7 mouse cellular contexts compared by ENCODE assay signal in genomic region chr12:12324266-12324665, GRCm38 (mm10).
DNase-seq lines count a peak whose midpoint lies in the region; ATAC-seq and TF ChIP-seq lines count a peak whose summit lies in the region.
"Not testable (repeated sequence)": the region's sequence is repeated elsewhere in the genome, so short reads cannot be mapped to it uniquely, and the experiment has no call there.

No protein-coding gene starts in this region.

- WGBS in embryonic facial prominence, embryonic 13.5 days, result 88% methylated on average over 22 of the region's 22 CpGs
- 82% methylated on average over 22 of the region's 22 CpGs for WGBS in forebrain, postnatal 0 days
- WGBS in hindbrain, embryonic 12.5 days, result 82% methylated on average over 17 of the region's 22 CpGs
- 84% methylated on average over 22 of the region's 22 CpGs for WGBS in kidney, embryonic 14.5 days
- WGBS in liver, embryonic 11.5 days, result 95% methylated on average over 21 of the region's 22 CpGs
- WGBS in midbrain, embryonic 12.5 days, result 84% methylated on average over 18 of the region's 22 CpGs
- WGBS in stomach, embryonic 14.5 days, result 83% methylated on average over 19 of the region's 22 CpGs

- peak overlapping the region; percentile 63 for H3K4me2 ChIP-seq in embryonic facial prominence, embryonic 13.5 days
- peak overlapping the region; percentile 52; the same call in 1 of the 2 replicates for H3K4me2 ChIP-seq in forebrain, postnatal 0 days (ENCODE audit: low read depth)
- peak overlapping the region; percentile 59; the same call in 1 of the 2 replicates for H3K4me2 ChIP-seq in hindbrain, embryonic 12.5 days (replicated peaks)
- not testable (repeated sequence) for H3K4me2 ChIP-seq in kidney, embryonic 14.5 days (replicated peaks; ENCODE audit: low read depth, low read length)
- peak overlapping the region; percentile 63 for H3K4me2 ChIP-seq in liver, embryonic 11.5 days
- peak overlapping the region; percentile 52 for H3K4me2 ChIP-seq in midbrain, embryonic 12.5 days (replicated peaks)
- peak overlapping the region; percentile 64 for H3K4me2 ChIP-seq in stomach, embryonic 14.5 days (replicated peaks; ENCODE audit: low read depth, low read length)

- not testable (repeated sequence) for DNase-seq in forebrain, postnatal 0 days; liver, embryonic 11.5 days (ENCODE audit: low spot score)

- not testable (repeated sequence) for TF ChIP-seq CTCF in forebrain, postnatal 0 days (IDR thresholded peaks at IDR 0.05; ENCODE audit: low read depth)

- H3K36me3 ChIP-seq in embryonic facial prominence, embryonic 13.5 days; forebrain, postnatal 0 days (ENCODE audit: insufficient read depth); hindbrain, embryonic 12.5 days; kidney, embryonic 14.5 days (ENCODE audit: control insufficient read depth, insufficient read depth, low read length); liver, embryonic 11.5 days (ENCODE audit: control insufficient read depth, insufficient read depth, low read length); midbrain, embryonic 12.5 days; stomach, embryonic 14.5 days (ENCODE audit: control insufficient read depth, insufficient read depth, low read length): not testable (repeated sequence)

- ATAC-seq in embryonic facial prominence, embryonic 13.5 days (ENCODE audit: insufficient number of reproducible peaks, insufficient read depth, low FRiP score, low TSS enrichment, low read depth); forebrain, postnatal 0 days; hindbrain, embryonic 12.5 days (ENCODE audit: low FRiP score); kidney, embryonic 14.5 days (ENCODE audit: low FRiP score, low TSS enrichment); liver, embryonic 11.5 days (replicated peaks; ENCODE audit: low FRiP score); midbrain, embryonic 12.5 days (ENCODE audit: low FRiP score, low read depth); stomach, embryonic 14.5 days (ENCODE audit: insufficient number of reproducible peaks, insufficient read depth, low FRiP score, low read depth): not testable (repeated sequence)

- H3K27ac ChIP-seq in embryonic facial prominence, embryonic 13.5 days, result peak overlapping the region; percentile 86; the same call in 1 of the 2 replicates
- peak overlapping the region; percentile 84 for H3K27ac ChIP-seq in forebrain, postnatal 0 days (ENCODE audit: low read depth, low read length)
- peak overlapping the region; percentile 91 for H3K27ac ChIP-seq in hindbrain, embryonic 12.5 days
- not testable (repeated sequence) for H3K27ac ChIP-seq in kidney, embryonic 14.5 days (ENCODE audit: low read depth, low read length); liver, embryonic 11.5 days (ENCODE audit: low read depth, low read length)
- peak overlapping the region; percentile 87 for H3K27ac ChIP-seq in midbrain, embryonic 12.5 days (replicated peaks)
- H3K27ac ChIP-seq in stomach, embryonic 14.5 days (ENCODE audit: low read length), result peak overlapping the region; percentile 68; the same call in 1 of the 2 replicates

- H3K9me3 ChIP-seq in embryonic facial prominence, embryonic 13.5 days; forebrain, postnatal 0 days (ENCODE audit: low read length); hindbrain, embryonic 12.5 days (replicated peaks); kidney, embryonic 14.5 days (ENCODE audit: control insufficient read depth, low read length); liver, embryonic 11.5 days (ENCODE audit: control insufficient read depth, low read length); midbrain, embryonic 12.5 days; stomach, embryonic 14.5 days (ENCODE audit: control insufficient read depth, low read depth, low read length): not testable (repeated sequence)

- peak overlapping the region; percentile 35; the same call in 1 of the 2 replicates for H3K4me3 ChIP-seq in embryonic facial prominence, embryonic 13.5 days
- 0 out of 2 replicates have a peak overlapping the region, but pooled peaks have one; percentile 24 for H3K4me3 ChIP-seq in forebrain, postnatal 0 days (ENCODE audit: low read depth, low read length)
- H3K4me3 ChIP-seq in hindbrain, embryonic 12.5 days; liver, embryonic 11.5 days (ENCODE audit: low read depth, low read length); stomach, embryonic 14.5 days (ENCODE audit: low read depth, low read length): not testable (repeated sequence)
- H3K4me3 ChIP-seq in kidney, embryonic 14.5 days (ENCODE audit: low read length), result peak overlapping the region; percentile 24; the same call in 1 of the 2 replicates
- H3K4me3 ChIP-seq in midbrain, embryonic 12.5 days, result peak overlapping the region; percentile 34

- peaks cover 17% of the 10 kb centered on the region for H3K4me1 ChIP-seq in embryonic facial prominence, embryonic 13.5 days
- H3K4me1 ChIP-seq in forebrain, postnatal 0 days (ENCODE audit: insufficient read depth); hindbrain, embryonic 12.5 days; kidney, embryonic 14.5 days (ENCODE audit: control insufficient read depth, insufficient read depth, low read length); liver, embryonic 11.5 days (replicated peaks; ENCODE audit: control insufficient read depth, insufficient read depth, low read length); midbrain, embryonic 12.5 days; stomach, embryonic 14.5 days (ENCODE audit: control insufficient read depth, insufficient read depth, low read length): not testable (repeated sequence)

- H3K27me3 ChIP-seq in embryonic facial prominence, embryonic 13.5 days; forebrain, postnatal 0 days (ENCODE audit: insufficient read depth, low read length); hindbrain, embryonic 12.5 days; kidney, embryonic 14.5 days (ENCODE audit: control insufficient read depth, insufficient read depth, low read length); liver, embryonic 11.5 days (replicated peaks; ENCODE audit: control insufficient read depth, insufficient read depth, low read length); midbrain, embryonic 12.5 days; stomach, embryonic 14.5 days (ENCODE audit: control insufficient read depth, insufficient read depth, low read length): not testable (repeated sequence)

- H3K9ac ChIP-seq in embryonic facial prominence, embryonic 13.5 days; hindbrain, embryonic 12.5 days; kidney, embryonic 14.5 days (ENCODE audit: low read depth, low read length); liver, embryonic 11.5 days (ENCODE audit: low read depth, low read length); midbrain, embryonic 12.5 days (replicated peaks); stomach, embryonic 14.5 days (replicated peaks; ENCODE audit: low read depth, low read length): not testable (repeated sequence)
- peak overlapping the region; percentile 54 for H3K9ac ChIP-seq in forebrain, postnatal 0 days
